Mouse (Mus musculus): Measurements from ENCODE around the gene Fam213b.

- TF ChIP-seq EP300 (IDR thresholded peaks at IDR 0.05) (no peak), CTCF (IDR thresholded peaks at IDR 0.05) (no peak)
Observed at GRCm38 (mm10) chr4:154914707-154915106, 15.8 kb upstream of the Fam213b start.
